Mouse (Mus musculus) kidney, embryonic 14.5 days (tissue): ENCODE measurements around the gene Ccdc177. TPM values are rescaled to one million over a fixed set of nuclear protein-coding genes. Genes with fewer than 3 reads are reported as not detected.

Experiments used
- ATAC-seq: fragments of 200-750 bp; cut with Nextera tagmentation; 2 replicates; pipeline ENCODE4 v1.8.0; 2017; ENCODE audit warnings: moderate number of reproducible peaks, mild to moderate bottlenecking, moderate TSS enrichment, moderate library complexity; ENCODE audit not compliant: low FRiP score, low TSS enrichment
- H3K27ac ChIP-seq: fragments of 300-500 bp; sonication (generic); 2 replicates; pipeline ENCODE4 v1.5.1; 2014; ENCODE audit warnings: low read depth, mild to moderate bottlenecking, low read length, moderate library complexity, mixed read lengths
- H3K27me3 ChIP-seq: fragments of 300-500 bp; sonication (generic); 2 replicates; pipeline ENCODE4 v1.6.1; 2014; ENCODE audit warnings: mild to moderate bottlenecking, low read length; ENCODE audit not compliant: control insufficient read depth, insufficient read depth
- H3K36me3 ChIP-seq: fragments of 300-500 bp; sonication (generic); 2 replicates; pipeline ENCODE4 v1.6.1; 2014; ENCODE audit warnings: low read length, mixed read lengths; ENCODE audit not compliant: control insufficient read depth, insufficient read depth
- H3K4me1 ChIP-seq: fragments of 300-500 bp; sonication (generic); 2 replicates; pipeline ENCODE4 v1.6.1; 2014; ENCODE audit warnings: low read length, mixed read lengths; ENCODE audit not compliant: control insufficient read depth, insufficient read depth
- H3K4me2 ChIP-seq: fragments of 300-500 bp; sonication (generic); replicated peaks from 2 replicates; pipeline ENCODE4 v1.6.1; 2014; ENCODE audit warnings: low read depth, mild to moderate bottlenecking, low read length
- H3K4me3 ChIP-seq: fragments of 300-500 bp; sonication (generic); 2 replicates; pipeline ENCODE4 v1.5.1; 2014; ENCODE audit warnings: mild to moderate bottlenecking, low read length
- H3K9ac ChIP-seq: fragments of 300-500 bp; sonication (generic); 2 replicates; pipeline ENCODE4 v1.6.1; 2014; ENCODE audit warnings: low read depth, mild to moderate bottlenecking, low read length, moderate library complexity
- H3K9me3 ChIP-seq: fragments of 300-500 bp; sonication (generic); 2 replicates; pipeline ENCODE4 v1.6.1; 2016; ENCODE audit warnings: low read length; ENCODE audit not compliant: control insufficient read depth
- WGBS: fragments of 180-500 bp; shearing (Covaris S2); extraction: QIAGEN DNeasy Blood & Tissue Kit; methylation state at CpG from one replicate; pipeline ENCODE4 v1.1.7; 2014; 5-methylcytosine and 5-hydroxymethylcytosine counted together
- polyA plus RNA-seq: library from polyadenylated mRNA; unstranded; fragments of >200 nt; fragmentation: Nextera tagmentation; extraction: Ambion mirVana; gene quantifications from 2 replicates; pipeline ENCODE4 v1.2.1, GENCODE M21; 2014

The Ccdc177 gene
- polyA plus RNA-seq, 1 experiment from 2014 or later: 0.19 TPM

DNA sequence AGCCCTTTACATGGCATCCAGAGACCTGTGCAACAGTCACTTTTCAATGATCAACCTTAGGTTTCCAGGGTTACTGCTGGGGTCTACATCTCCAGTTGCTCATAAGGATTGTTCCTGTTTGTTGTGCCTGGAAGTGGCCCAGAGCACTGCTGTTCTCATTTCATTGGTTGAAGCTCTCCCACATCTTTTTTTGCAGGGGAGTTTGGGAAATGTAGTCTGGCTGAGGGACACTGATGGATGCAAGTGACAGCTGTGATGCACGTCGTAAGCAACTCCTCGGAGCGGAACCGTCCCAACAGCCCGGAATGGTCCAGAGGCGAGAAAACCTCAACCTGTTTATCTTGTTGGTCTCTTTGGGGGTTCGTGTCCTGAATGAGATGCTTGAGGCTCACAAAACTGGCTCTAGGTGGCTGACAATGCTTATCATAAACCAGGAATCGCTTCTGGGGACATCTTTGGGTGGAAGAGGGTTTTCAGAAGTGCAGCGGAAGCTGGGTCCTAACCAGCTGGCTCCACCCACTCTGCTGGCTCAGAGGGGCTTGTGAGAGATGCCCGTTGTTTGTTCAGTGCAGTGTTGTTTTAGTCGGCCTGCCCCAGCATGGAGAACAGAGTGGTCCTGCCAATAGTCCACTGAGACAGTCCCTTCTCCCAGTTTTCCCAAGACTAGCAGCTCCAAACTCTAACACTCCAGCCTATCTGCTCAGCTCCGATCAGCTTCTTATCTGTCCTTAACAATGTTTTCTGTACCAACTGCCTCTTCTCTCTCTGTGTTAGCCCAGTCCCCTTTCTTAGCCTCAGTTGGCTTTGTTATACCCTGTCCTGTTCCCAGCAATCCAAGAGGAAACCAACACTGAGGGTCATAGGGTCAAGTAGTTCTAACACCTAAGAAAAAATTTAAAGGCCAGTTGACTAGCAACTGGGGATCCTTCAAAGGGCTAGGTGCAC is 25.7 kb downstream of the Ccdc177 start:
- Histone ChIP-seq H3K4me1 (no peaks in the 10 kb centered on the region), H3K36me3 (no peaks in the 10 kb centered on the region), H3K9ac (no peak overlapping the region), H3K27ac (no peak overlapping the region), H3K4me3 (no peak overlapping the region), H3K4me2 (no peak overlapping the region), H3K27me3 (no peaks in the 10 kb centered on the region), H3K9me3 (no peaks in the 10 kb centered on the region)
- 38% methylated on average over 13 of the region's 13 CpGs for WGBS
- ATAC-seq: no peak

- no peak overlapping the region for H3K9ac ChIP-seq
- H3K27ac ChIP-seq: no peak overlapping the region
- no peaks in the 10 kb centered on the region for H3K4me1 ChIP-seq
- H3K27me3 ChIP-seq: no peaks in the 10 kb centered on the region
- WGBS: 7% methylated on average over 9 of the region's 9 CpGs
- ATAC-seq: peak; percentile 82
- H3K36me3 ChIP-seq: no peaks in the 10 kb centered on the region
- no peak overlapping the region for H3K4me2 ChIP-seq
- H3K9me3 ChIP-seq: no peaks in the 10 kb centered on the region
- no peak overlapping the region for H3K4me3 ChIP-seq
These were observed 29.9 kb downstream of the Ccdc177 start for GRCm38 (mm10) chr12:80730567-80730966.

DNA sequence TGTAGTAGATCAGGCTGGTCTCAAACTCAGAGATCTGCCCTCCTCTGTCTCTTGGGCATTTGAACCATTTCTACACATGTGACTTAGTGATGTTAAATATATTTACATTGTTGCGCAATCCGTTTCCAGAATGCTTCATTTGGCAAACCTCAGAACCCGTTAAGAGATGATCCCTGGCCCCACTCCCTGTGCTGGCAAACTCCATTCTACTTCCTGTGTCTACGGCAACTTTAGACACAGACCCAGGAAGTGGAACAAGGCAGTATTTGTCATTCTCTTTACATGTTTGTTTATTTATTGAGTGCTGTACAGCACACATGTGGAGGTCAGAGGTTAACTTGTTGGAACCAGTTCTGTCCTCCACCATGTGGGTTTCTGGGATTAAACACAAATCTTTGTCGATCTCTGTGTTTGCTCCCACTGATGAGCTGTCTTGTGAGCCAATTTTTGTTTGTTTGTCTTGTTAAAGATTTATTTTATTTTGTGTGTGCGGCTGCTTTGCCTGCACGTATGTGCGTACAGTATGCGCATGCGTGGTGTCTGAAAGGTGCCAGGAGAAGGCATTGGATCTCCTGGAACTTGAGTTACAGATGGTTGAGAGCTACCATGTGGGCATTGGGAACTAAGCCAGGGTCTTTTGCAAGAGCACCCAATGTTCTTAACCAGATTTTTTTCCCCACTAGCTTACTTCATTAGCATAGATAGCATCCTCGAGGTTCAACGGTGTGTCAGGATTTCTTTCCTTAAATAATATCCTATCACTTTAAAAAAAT is 30.5 kb downstream of the Ccdc177 start:
- no peaks in the 10 kb centered on the region for H3K27me3 ChIP-seq
- no peak overlapping the region for H3K27ac ChIP-seq
- no peaks in the 10 kb centered on the region for H3K36me3 ChIP-seq
- H3K4me2 ChIP-seq: no peak overlapping the region
- WGBS: 84% methylated on average over 12 of the region's 12 CpGs
- no peak for ATAC-seq
- H3K4me1 ChIP-seq: no peaks in the 10 kb centered on the region
- no peak overlapping the region for H3K9ac ChIP-seq
- no peaks in the 10 kb centered on the region for H3K9me3 ChIP-seq
- no peak overlapping the region for H3K4me3 ChIP-seq

DNA sequence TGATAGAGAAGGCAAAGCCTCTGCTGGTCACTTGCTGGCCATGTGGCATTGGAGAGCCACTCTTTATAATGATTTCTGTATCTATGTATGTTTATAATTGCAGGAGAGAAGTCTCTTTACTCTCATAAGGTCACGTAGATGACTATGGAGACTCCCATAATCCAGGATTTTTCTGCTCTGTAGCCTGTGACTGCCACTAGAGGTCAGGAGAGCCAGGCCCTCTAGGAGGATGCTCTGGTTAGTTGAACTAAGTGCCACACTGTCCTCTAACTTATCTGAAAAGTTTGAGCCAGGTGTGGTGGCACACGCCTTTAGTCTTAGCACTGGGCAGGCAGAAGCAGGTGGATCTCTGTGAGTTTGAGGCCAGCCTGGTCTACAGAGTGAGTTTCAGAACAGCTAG is 31.7 kb downstream of the Ccdc177 start:
- Histone ChIP-seq H3K36me3 (no peaks in the 10 kb centered on the region), H3K9ac (no peak overlapping the region), H3K9me3 (no peaks in the 10 kb centered on the region), H3K4me1 (no peaks in the 10 kb centered on the region), H3K4me3 (no peak overlapping the region), H3K27ac (no peak overlapping the region), H3K27me3 (no peaks in the 10 kb centered on the region), H3K4me2 (no peak overlapping the region)
- ATAC-seq: 0 out of 2 replicates have a peak, but pooled peaks have one; percentile 23
- 59% methylated on average over 2 of the region's 2 CpGs for WGBS

- no peak for ATAC-seq
- H3K4me3 ChIP-seq: no peak overlapping the region
- no peaks in the 10 kb centered on the region for H3K9me3 ChIP-seq
- H3K36me3 ChIP-seq: no peaks in the 10 kb centered on the region
- no peaks in the 10 kb centered on the region for H3K4me1 ChIP-seq
- H3K9ac ChIP-seq: no peak overlapping the region
- no peak overlapping the region for H3K27ac ChIP-seq
- no peaks in the 10 kb centered on the region for H3K27me3 ChIP-seq
- WGBS: 39% methylated on average over 1 of the region's 1 CpGs
- no peak overlapping the region for H3K4me2 ChIP-seq
These were observed 32.3 kb downstream of the Ccdc177 start for GRCm38 (mm10) chr12:80728207-80728606.

- Histone ChIP-seq H3K4me2 (no peak overlapping the region; the same call in 1 of the 2 replicates), H3K36me3 (no peaks in the 10 kb centered on the region), H3K4me3 (no peak overlapping the region), H3K27me3 (no peaks in the 10 kb centered on the region), H3K27ac (no peak overlapping the region), H3K9ac (no peak overlapping the region), H3K9me3 (no peaks in the 10 kb centered on the region), H3K4me1 (no peaks in the 10 kb centered on the region)
- WGBS: 34% methylated on average over 10 of the region's 10 CpGs
- peak; percentile 38; the same call in 1 of the 2 replicates for ATAC-seq
These were observed 35.5 kb downstream of the Ccdc177 start for GRCm38 (mm10) chr12:80724853-80725559.

DNA sequence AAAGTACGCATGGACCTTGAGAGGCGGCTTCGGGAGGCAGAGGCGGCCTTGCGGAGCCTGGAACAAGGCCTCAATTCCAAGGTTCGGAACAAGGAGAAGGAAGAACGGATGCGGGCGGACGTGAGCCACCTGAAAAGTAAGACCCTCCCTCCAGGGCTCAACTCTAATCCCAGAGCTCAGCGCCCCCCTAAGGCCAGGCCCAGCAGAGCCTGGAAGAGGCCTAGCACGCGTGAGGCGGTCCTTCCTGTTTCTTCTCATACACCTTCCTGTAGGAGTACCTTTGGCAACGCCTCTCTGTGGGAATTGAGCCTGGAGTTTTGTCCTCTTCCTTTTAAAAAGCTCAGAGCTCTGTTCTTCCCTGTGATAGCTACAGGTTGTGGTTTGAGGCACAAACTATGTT is 39.0 kb downstream of the Ccdc177 start:
- no peak overlapping the region for H3K9ac ChIP-seq
- H3K36me3 ChIP-seq: no peaks in the 10 kb centered on the region
- H3K27ac ChIP-seq: no peak overlapping the region
- H3K9me3 ChIP-seq: no peaks in the 10 kb centered on the region
- H3K4me3 ChIP-seq: no peak overlapping the region
- no peak overlapping the region for H3K4me2 ChIP-seq
- ATAC-seq: no peak
- 88% methylated on average over 15 of the region's 15 CpGs for WGBS
- H3K27me3 ChIP-seq: no peaks in the 10 kb centered on the region
- H3K4me1 ChIP-seq: 0 out of 2 replicates have a peak, but pooled peaks cover 3% of the 10 kb centered on the region

DNA sequence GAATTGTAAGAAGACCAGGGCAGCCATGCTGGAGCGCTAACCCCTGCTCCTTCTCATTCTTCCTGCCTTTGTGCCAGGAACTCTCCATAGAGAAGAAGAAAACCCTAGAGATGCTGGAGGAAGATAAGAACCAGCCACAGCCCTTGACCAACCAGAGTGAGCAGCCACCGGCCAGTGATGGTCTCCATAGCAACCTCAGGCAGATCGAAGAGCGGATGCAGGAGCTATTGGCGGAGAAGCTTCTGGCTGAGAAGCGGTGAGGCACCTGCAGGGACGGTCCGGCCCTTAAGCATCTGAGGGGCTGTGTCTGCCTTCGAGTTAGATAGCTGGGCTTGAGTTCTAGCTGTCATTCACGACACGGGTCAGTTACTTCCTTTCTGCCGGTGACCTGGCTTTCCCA is 40.0 kb downstream of the Ccdc177 start:
- WGBS: 75% methylated on average over 12 of the region's 12 CpGs

More for the DNA sequence above, 40.0 kb downstream of the Ccdc177 start:
- ATAC-seq: no peak
- Histone ChIP-seq H3K9ac (no peak overlapping the region), H3K36me3 (no peaks in the 10 kb centered on the region), H3K4me3 (no peak overlapping the region), H3K27ac (no peak overlapping the region), H3K9me3 (no peaks in the 10 kb centered on the region), H3K4me1 (0 out of 2 replicates have a peak, but pooled peaks cover 3% of the 10 kb centered on the region), H3K4me2 (no peak overlapping the region), H3K27me3 (no peaks in the 10 kb centered on the region)
